Mouse (Mus musculus): ENCODE data around the gene Ccl3.
A peak's percentile ranks its signal among the peaks of the same experiment; 100 is the strongest.

Gene Ccl3

DNA sequence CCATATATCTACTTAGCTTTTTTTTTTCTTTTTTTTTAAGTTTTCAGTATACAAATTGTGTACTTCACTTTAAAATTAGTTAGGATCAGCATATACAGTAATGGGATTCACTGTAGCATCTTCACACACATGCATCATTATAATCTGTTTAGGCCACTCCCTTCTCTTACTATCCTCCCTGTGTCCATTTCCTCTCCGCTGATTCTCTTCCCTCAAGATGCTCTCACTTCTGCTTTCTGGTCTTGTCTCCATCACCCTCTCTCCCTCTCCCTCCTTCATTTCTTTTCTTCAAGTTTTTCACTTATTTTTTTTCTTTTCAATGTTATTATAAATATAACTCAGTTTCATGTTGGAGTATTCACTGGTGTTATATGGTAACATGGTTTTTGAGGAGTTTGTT, 30.1 kb downstream of the Ccl3 start:
- no peak for DNase-seq (ENCODE audit: low read depth)

- DNase-seq (ENCODE audit: low read depth), result no peak
Measured at GRCm38 (mm10) chr11:83618238-83618637, 30.9 kb downstream of the Ccl3 start.

DNA sequence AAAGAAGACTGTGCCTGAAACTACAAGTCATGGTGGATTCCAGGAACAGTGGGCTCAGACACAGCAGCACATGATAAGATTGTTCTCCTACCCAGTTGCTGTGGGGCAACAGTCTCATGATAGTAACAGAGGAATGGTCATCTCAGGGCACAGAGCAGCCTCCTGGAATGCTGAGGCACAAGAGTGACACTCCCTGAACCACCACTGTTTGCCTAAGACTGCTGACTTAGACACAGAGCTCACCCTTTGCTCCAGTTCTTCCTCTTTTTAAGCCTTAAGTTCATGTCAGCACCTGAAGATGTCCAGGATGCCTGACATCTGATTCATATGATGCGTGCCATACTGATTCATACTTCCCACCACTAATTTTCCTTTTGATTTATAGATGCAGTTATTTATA, 32.6 kb downstream of the Ccl3 start:
- DNase-seq (ENCODE audit: low read depth), result no peak

GRCm38 (mm10) chr11:83610900-83611299, 38.3 kb downstream of the Ccl3 start:
- no peak for DNase-seq (ENCODE audit: low read depth)

DNA sequence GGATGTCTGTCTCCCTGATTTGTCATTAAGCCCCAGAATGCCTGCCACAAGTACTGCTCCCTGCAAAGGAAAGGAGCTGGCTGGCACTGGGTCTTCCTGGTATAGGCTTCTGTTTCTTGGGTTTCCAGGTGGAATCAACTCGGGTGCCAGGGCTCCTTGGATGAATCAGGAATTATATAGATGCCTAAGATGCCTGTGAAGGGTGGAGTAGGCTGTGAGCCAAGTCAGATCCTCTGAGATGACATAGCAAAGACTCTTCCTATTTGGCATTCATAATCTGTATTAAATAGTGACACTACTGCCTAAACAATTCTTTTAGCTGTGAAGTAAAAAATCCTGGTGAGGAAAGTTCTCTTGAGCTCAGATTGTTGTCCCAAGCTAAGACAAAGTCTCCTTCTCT, 42.8 kb downstream of the Ccl3 start:
- no peak for DNase-seq (ENCODE audit: low read depth)

- DNase-seq (ENCODE audit: low read depth), result peak; percentile 5
Measured at GRCm38 (mm10) chr11:83605535-83605934, 43.6 kb downstream of the Ccl3 start.

DNA sequence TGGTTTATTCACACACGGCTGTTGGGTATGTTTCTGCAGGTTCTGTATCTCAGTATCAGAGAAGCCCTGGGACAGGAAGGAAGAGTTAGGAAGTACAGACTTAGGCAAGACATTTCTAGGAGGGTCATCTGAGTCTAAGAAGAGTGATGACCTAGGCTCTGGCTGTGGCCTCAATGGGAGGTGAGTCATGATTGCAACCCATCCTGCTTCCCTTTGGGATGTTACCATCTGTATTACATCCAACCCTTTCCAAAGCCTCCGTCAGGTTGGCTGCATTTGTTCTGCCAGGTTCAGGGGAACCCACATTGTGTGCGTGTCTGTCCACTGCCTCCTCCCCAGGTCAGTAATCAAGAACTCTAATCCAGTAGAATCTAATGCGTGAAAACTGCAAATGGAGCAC, 44.5 kb downstream of the Ccl3 start:
- no peak for DNase-seq (ENCODE audit: low read depth)

- no peak for DNase-seq (ENCODE audit: low read depth)
Measured at GRCm38 (mm10) chr11:83603399-83603798, 45.8 kb downstream of the Ccl3 start.

- no peak for DNase-seq (ENCODE audit: low read depth)
Measured at GRCm38 (mm10) chr11:83600576-83600975, 48.6 kb downstream of the Ccl3 start.

DNA sequence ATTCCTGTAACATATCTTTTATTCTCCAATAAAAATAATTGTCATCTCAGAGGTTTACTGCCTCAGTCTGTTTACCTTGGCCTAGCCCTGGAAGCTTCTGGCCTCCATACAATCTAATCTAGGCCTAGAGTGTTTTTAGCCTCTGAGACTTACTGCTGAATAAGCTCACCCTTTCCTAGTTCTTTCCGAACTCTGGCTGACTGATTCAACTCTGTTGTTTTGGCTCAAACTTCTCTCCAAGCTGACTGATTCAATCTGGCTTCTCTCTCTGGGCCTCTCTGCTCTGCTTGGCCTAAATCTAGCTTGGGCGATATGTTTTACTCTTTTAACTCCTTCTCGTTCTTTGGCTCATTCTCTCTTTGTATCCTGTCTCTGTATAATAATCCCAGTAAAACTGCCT, 50.2 kb downstream of the Ccl3 start:
- no peak for DNase-seq (ENCODE audit: low read depth)

GRCm38 (mm10) chr11:83598207-83598837, 50.8 kb downstream of the Ccl3 start:
- no peak for DNase-seq (ENCODE audit: low read depth)

Data from induced T-regulatory cell, adult 2 months (primary cell).